Mouse (Mus musculus) ES-E14 (cell line): ENCODE measurements around the gene Ankfn1. TPM values are rescaled to one million over a fixed set of nuclear protein-coding genes. Genes with fewer than 3 reads are reported as not detected.

Source experiments
- DNase-seq: peaks from one replicate; pipeline ENCODE4 v3.0.0-alpha.2; 2013; ENCODE audit warnings: low read depth, low spot score
- H3K27ac ChIP-seq: 2 replicates; pipeline ENCODE4 v1.5.1; 2012; ENCODE audit warnings: low read depth, mild to moderate bottlenecking, low read length, moderate library complexity, mixed read lengths; ENCODE audit not compliant: poor library complexity, insufficient read depth, severe bottlenecking
- H3K36me3 ChIP-seq: 2 replicates; pipeline ENCODE4 v1.6.1; 2012; ENCODE audit warnings: mild to moderate bottlenecking, low read length, moderate library complexity, mixed read lengths; ENCODE audit not compliant: control insufficient read depth, poor library complexity, insufficient read depth, severe bottlenecking
- H3K4me1 ChIP-seq, 2 experiments: fragments of 150-350 bp in 1 of 2; sonication (generic) in 1 of 2; 2 replicates each; pipeline ENCODE4 v1.6.1; 2012; ENCODE audit warnings: low read length in 2 of 2, mild to moderate bottlenecking in 1 of 2, mixed read lengths in 1 of 2; ENCODE audit not compliant: control insufficient read depth in 2 of 2, insufficient read depth in 2 of 2, poor library complexity in 1 of 2
- H3K4me3 ChIP-seq, 2 experiments: fragments of 150-350 bp in 1 of 2; sonication (generic) in 1 of 2; 2 replicates each; pipeline ENCODE4 v1.5.1; 2012; ENCODE audit warnings: low read length in 2 of 2, low read depth in 1 of 2, mild to moderate bottlenecking in 1 of 2, mixed read lengths in 1 of 2; ENCODE audit not compliant: insufficient read depth in 1 of 2, poor library complexity in 1 of 2, severe bottlenecking in 1 of 2
- H3K9ac ChIP-seq: 2 replicates; pipeline ENCODE4 v1.6.1; 2012; ENCODE audit warnings: low read depth, mild to moderate bottlenecking, low read length, mixed read lengths; ENCODE audit not compliant: poor library complexity, insufficient read depth, severe bottlenecking
- H3K9me3 ChIP-seq: fragments of 150-350 bp; sonication (generic); 2 replicates; pipeline ENCODE4 v1.6.1; 2012; ENCODE audit warnings: low read depth, mild to moderate bottlenecking, low read length; ENCODE audit not compliant: control insufficient read depth, insufficient read depth
- CHD2 ChIP-seq: IDR thresholded peaks from 2 replicates; pipeline ENCODE4 v1.6.1; 2014; ENCODE audit warnings: mild to moderate bottlenecking, low read depth, low read length, inconsistent platforms
- HCFC1 ChIP-seq: IDR thresholded peaks from 2 replicates; pipeline ENCODE4 v1.6.1; 2012; ENCODE audit warnings: low read length, inconsistent platforms, borderline replicate concordance; ENCODE audit not compliant: insufficient read depth
- MAFK ChIP-seq: IDR thresholded peaks from 2 replicates; pipeline ENCODE4 v1.6.1; 2014; ENCODE audit warnings: mild to moderate bottlenecking, low read depth, low read length, inconsistent platforms; ENCODE audit not compliant: insufficient read depth
- ZC3H11A ChIP-seq: IDR thresholded peaks from 2 replicates; pipeline ENCODE4 v1.6.1; 2012; ENCODE audit warnings: low read depth, mild to moderate bottlenecking, inconsistent platforms, low read length, borderline replicate concordance
- ZNF384 ChIP-seq: IDR thresholded peaks from 2 replicates; pipeline ENCODE4 v1.6.1; 2012; ENCODE audit warnings: low read depth, low read length, inconsistent platforms
- in situ Hi-C, 2 experiments: fragments of 600-800 bp; cut with MboI; formaldehyde crosslinking; loops; one replicate each; pipeline ENCODE4 v1.15.1; 2025; ENCODE audit warnings: low sequenced_read_pairs in 2 of 2, inconsistent platforms in 1 of 2; ENCODE audit not compliant: unreplicated experiment in 2 of 2
- total RNA-seq: library from RNA; depleted of rRNA; stranded (reverse); fragments of 300-350 nt; gene quantifications from 2 replicates; pipeline ENCODE4 v1.2.3, GENCODE M21; 2012

Gene Ankfn1
- total RNA-seq, 1 experiment: not detected

GRCm38 (mm10) chr11:89452862-89453261 is 324.6 kb downstream of the Ankfn1 start:
- Histone ChIP-seq H3K4me3 (no peak overlapping the region), H3K9ac (no peak overlapping the region), H3K9me3 (no peaks in the 10 kb centered on the region), H3K36me3 (no peaks in the 10 kb centered on the region), H3K27ac (no peak overlapping the region), H3K4me1 (no peaks in the 10 kb centered on the region)
- in situ Hi-C loops: no loop called here
- no peak for DNase-seq
- TF ChIP-seq ZC3H11A (no peak), CHD2 (no peak), ZNF384 (no peak), MAFK (no peak), HCFC1 (no peak)

DNA sequence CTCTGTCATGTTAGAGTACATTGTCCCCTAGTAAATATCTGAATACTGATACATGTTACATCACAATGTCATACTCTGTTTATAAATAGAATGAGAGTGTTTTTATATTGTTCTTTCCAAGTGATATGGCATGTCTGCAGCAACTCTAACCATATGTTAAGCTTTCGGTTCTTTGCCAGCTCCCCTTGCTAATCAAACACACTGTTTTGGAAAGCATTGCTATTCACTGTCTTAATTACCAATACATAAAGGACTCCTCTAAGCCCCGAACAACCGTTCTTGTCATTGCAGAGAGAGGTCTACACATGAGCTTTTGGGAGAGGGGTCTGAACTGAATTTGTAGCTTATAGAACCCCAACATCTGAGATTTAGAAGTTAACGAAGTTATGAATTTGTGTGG is 327.0 kb downstream of the Ankfn1 start:
- no peaks in the 10 kb centered on the region for H3K9me3 ChIP-seq
- no peak for DNase-seq
- no peak overlapping the region for H3K4me3 ChIP-seq
- no peaks in the 10 kb centered on the region for H3K4me1 ChIP-seq
- H3K27ac ChIP-seq: no peak overlapping the region
- no peaks in the 10 kb centered on the region for H3K36me3 ChIP-seq
- H3K9ac ChIP-seq: no peak overlapping the region
- in situ Hi-C loops: no loop called here
- TF ChIP-seq MAFK: no peak
- no peak for TF ChIP-seq ZNF384
- TF ChIP-seq CHD2: no peak
- no peak for TF ChIP-seq HCFC1
- TF ChIP-seq ZC3H11A: no peak

DNA sequence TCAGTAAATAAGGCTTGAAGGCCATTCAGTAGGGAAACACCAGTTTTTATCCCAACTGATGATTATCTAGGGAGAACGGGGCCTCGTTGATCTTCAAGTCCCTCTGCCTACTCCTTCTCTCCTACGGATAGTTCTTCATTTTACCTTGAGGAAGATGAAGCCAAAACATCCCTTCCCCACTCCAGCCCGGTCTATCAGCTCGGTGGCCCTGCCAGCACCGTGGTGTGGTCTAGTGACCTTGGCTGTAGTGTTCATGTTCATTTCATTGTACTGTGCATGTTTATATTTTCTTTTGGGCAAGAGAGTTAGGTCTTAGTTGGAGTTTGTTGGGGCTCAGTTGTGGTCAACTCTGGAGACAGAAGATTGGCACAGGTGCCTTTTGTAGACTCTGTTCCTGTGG is 328.5 kb downstream of the Ankfn1 start:
- no peak overlapping the region for H3K9ac ChIP-seq
- no peaks in the 10 kb centered on the region for H3K36me3 ChIP-seq
- H3K9me3 ChIP-seq: no peaks in the 10 kb centered on the region
- no peak for DNase-seq
- H3K27ac ChIP-seq: no peak overlapping the region
- in situ Hi-C loops: no loop called here
- H3K4me1 ChIP-seq: no peaks in the 10 kb centered on the region
- TF ChIP-seq HCFC1 (no peak), ZC3H11A (no peak), CHD2 (no peak), MAFK (no peak), ZNF384 (no peak)
- H3K4me3 ChIP-seq: no peak overlapping the region

- no peak overlapping the region for H3K4me3 ChIP-seq
- DNase-seq: no peak
- no peak overlapping the region for H3K27ac ChIP-seq
- no peaks in the 10 kb centered on the region for H3K4me1 ChIP-seq
- H3K9me3 ChIP-seq: no peaks in the 10 kb centered on the region
- no peak for TF ChIP-seq ZNF384
- no peak for TF ChIP-seq MAFK
- no peak for TF ChIP-seq ZC3H11A
- no peak for TF ChIP-seq HCFC1
- no peak for TF ChIP-seq CHD2
- in situ Hi-C loops: no loop called here
- no peak overlapping the region for H3K9ac ChIP-seq
- no peaks in the 10 kb centered on the region for H3K36me3 ChIP-seq
Measured at GRCm38 (mm10) chr11:89447477-89447876, 330.0 kb downstream of the Ankfn1 start.

DNA sequence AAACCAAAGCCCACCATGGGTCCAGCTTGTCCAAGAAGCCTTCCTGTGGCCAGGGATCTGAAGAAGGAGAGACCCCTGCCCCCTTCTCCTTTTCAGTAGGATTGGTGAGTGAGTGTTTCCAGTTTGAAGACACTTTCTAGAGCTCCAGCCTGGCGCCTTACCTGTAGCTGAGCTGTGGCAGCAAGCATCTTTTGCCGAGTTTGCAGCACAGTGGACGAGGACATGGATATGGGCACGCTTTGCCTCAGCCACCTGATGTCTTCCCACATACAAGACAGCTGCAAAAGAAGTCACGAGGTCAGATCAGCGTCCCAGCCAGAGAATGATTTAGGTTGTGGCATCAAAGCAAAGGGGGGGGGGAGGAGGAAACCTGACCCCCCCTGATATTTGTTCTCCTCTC is 336.9 kb downstream of the Ankfn1 start:
- DNase-seq: no peak
- TF ChIP-seq HCFC1 (no peak), ZNF384 (no peak), MAFK (no peak)

More for the DNA sequence above, 336.9 kb downstream of the Ankfn1 start:
- no peak overlapping the region for H3K4me3 ChIP-seq
- no peak overlapping the region for H3K9ac ChIP-seq
- H3K4me1 ChIP-seq: no peaks in the 10 kb centered on the region
- H3K36me3 ChIP-seq: no peaks in the 10 kb centered on the region
- in situ Hi-C loops: no loop called here
- H3K27ac ChIP-seq: no peak overlapping the region
- H3K9me3 ChIP-seq: no peaks in the 10 kb centered on the region
